Mouse (Mus musculus): ENCODE data around the gene Ripply3. TPM values are rescaled to one million over a fixed set of nuclear protein-coding genes. Genes with fewer than 3 reads are reported as not detected.

Ripply3 gene
- polyA plus RNA-seq, 1 experiment from 2014 or later = 4.3 TPM

- H3K36me3 ChIP-seq = no peaks in the 10 kb centered on the region
- 47% methylated on average over 1 of the region's 1 CpGs for WGBS
Measured at GRCm38 (mm10) chr16:94315215-94315614, 13.0 kb upstream of the Ripply3 start.

GRCm38 (mm10) chr16:94317752-94318151 is 10.5 kb upstream of the Ripply3 start:
- Histone ChIP-seq H3K9ac (replicated peaks) (no peak overlapping the region), H3K4me1 (replicated peaks) (peaks cover 3% of the 10 kb centered on the region; the same call in 1 of the 2 replicates), H3K9me3 (no peaks in the 10 kb centered on the region), H3K36me3 (no peaks in the 10 kb centered on the region), H3K4me3 (replicated peaks) (no peak overlapping the region), H3K4me2 (no peak overlapping the region), H3K27ac (no peak overlapping the region), H3K27me3 (peaks cover 6% of the 10 kb centered on the region)
- no peak for ATAC-seq (ENCODE audit: insufficient number of reproducible peaks, insufficient read depth, low FRiP score, low TSS enrichment, low read depth)
- 74% methylated on average over 5 of the region's 5 CpGs for WGBS

More at GRCm38 (mm10) chr16:94315215-94315614, 13.0 kb upstream of the Ripply3 start:
- Histone ChIP-seq H3K4me1 (replicated peaks) (peaks cover 3% of the 10 kb centered on the region; the same call in 1 of the 2 replicates), H3K27me3 (peaks cover 6% of the 10 kb centered on the region), H3K4me2 (no peak overlapping the region), H3K27ac (no peak overlapping the region), H3K9ac (replicated peaks) (no peak overlapping the region), H3K4me3 (replicated peaks) (no peak overlapping the region), H3K9me3 (no peaks in the 10 kb centered on the region)
- ATAC-seq (ENCODE audit: insufficient number of reproducible peaks, insufficient read depth, low FRiP score, low TSS enrichment, low read depth) = no peak

- H3K9ac ChIP-seq (replicated peaks) = no peak overlapping the region
- 82% methylated on average over 5 of the region's 5 CpGs for WGBS
- H3K9me3 ChIP-seq = no peaks in the 10 kb centered on the region
- no peak overlapping the region for H3K4me3 ChIP-seq (replicated peaks)
- no peaks in the 10 kb centered on the region for H3K4me1 ChIP-seq (replicated peaks)
- no peaks in the 10 kb centered on the region for H3K36me3 ChIP-seq
- ATAC-seq (ENCODE audit: insufficient number of reproducible peaks, insufficient read depth, low FRiP score, low TSS enrichment, low read depth) = no peak
- no peak overlapping the region for H3K4me2 ChIP-seq
- no peak overlapping the region for H3K27ac ChIP-seq
- H3K27me3 ChIP-seq = peaks cover 4% of the 10 kb centered on the region; the same call in 1 of the 2 replicates
Measured at GRCm38 (mm10) chr16:94320223-94320622, 8.0 kb upstream of the Ripply3 start.

GRCm38 (mm10) chr16:94323681-94324080 is 4.5 kb upstream of the Ripply3 start:
- H3K9me3 ChIP-seq = no peaks in the 10 kb centered on the region
- no peak overlapping the region for H3K27ac ChIP-seq
- WGBS = 70% methylated on average over 5 of the region's 5 CpGs
- H3K27me3 ChIP-seq = peaks cover 35% of the 10 kb centered on the region
- no peak for ATAC-seq (ENCODE audit: insufficient number of reproducible peaks, insufficient read depth, low FRiP score, low TSS enrichment, low read depth)
- H3K4me3 ChIP-seq (replicated peaks) = no peak overlapping the region
- peaks cover 12% of the 10 kb centered on the region for H3K4me1 ChIP-seq (replicated peaks)
- H3K36me3 ChIP-seq = no peaks in the 10 kb centered on the region
- no peak overlapping the region for H3K9ac ChIP-seq (replicated peaks)
- no peak overlapping the region for H3K4me2 ChIP-seq

- WGBS = 89% methylated on average over 3 of the region's 3 CpGs
- H3K9ac ChIP-seq (replicated peaks) = no peak overlapping the region
- H3K4me2 ChIP-seq = no peak overlapping the region
- H3K4me3 ChIP-seq (replicated peaks) = no peak overlapping the region
- peaks cover 57% of the 10 kb centered on the region for H3K27me3 ChIP-seq
- no peaks in the 10 kb centered on the region for H3K9me3 ChIP-seq
- H3K27ac ChIP-seq = no peak overlapping the region
- no peaks in the 10 kb centered on the region for H3K36me3 ChIP-seq
- H3K4me1 ChIP-seq (replicated peaks) = peaks cover 23% of the 10 kb centered on the region
- no peak for ATAC-seq (ENCODE audit: insufficient number of reproducible peaks, insufficient read depth, low FRiP score, low TSS enrichment, low read depth)
Measured at GRCm38 (mm10) chr16:94326008-94326407, 2.2 kb upstream of the Ripply3 start.

- Histone ChIP-seq H3K4me1 (replicated peaks) (peaks cover 23% of the 10 kb centered on the region), H3K36me3 (no peaks in the 10 kb centered on the region), H3K4me3 (replicated peaks) (peak overlapping the region; percentile 51), H3K4me2 (peak overlapping the region; percentile 80), H3K9ac (replicated peaks) (no peak overlapping the region), H3K27ac (no peak overlapping the region), H3K9me3 (no peaks in the 10 kb centered on the region), H3K27me3 (peaks cover 59% of the 10 kb centered on the region)
- WGBS = 9% methylated on average over 25 of the region's 25 CpGs
- no peak for ATAC-seq (ENCODE audit: insufficient number of reproducible peaks, insufficient read depth, low FRiP score, low TSS enrichment, low read depth)
Measured at GRCm38 (mm10) chr16:94328881-94329867, 954 bp downstream of the Ripply3 start.

- Histone ChIP-seq H3K27me3 (peaks cover 55% of the 10 kb centered on the region), H3K4me3 (replicated peaks) (no peak overlapping the region), H3K9me3 (no peaks in the 10 kb centered on the region), H3K27ac (no peak overlapping the region), H3K4me1 (replicated peaks) (peaks cover 23% of the 10 kb centered on the region), H3K36me3 (no peaks in the 10 kb centered on the region), H3K9ac (replicated peaks) (no peak overlapping the region), H3K4me2 (no peak overlapping the region)
- 74% methylated on average over 5 of the region's 5 CpGs for WGBS
- ATAC-seq (ENCODE audit: insufficient number of reproducible peaks, insufficient read depth, low FRiP score, low TSS enrichment, low read depth) = no peak
Measured at GRCm38 (mm10) chr16:94330429-94330828, 2.2 kb downstream of the Ripply3 start.

- no peak overlapping the region for H3K4me2 ChIP-seq
- H3K9ac ChIP-seq (replicated peaks) = no peak overlapping the region
- H3K4me1 ChIP-seq (replicated peaks) = peaks cover 23% of the 10 kb centered on the region
- no peak overlapping the region for H3K27ac ChIP-seq
- no peak overlapping the region for H3K4me3 ChIP-seq (replicated peaks)
- ATAC-seq (ENCODE audit: insufficient number of reproducible peaks, insufficient read depth, low FRiP score, low TSS enrichment, low read depth) = no peak
- peaks cover 46% of the 10 kb centered on the region for H3K27me3 ChIP-seq
- 74% methylated on average over 9 of the region's 9 CpGs for WGBS
- H3K9me3 ChIP-seq = no peaks in the 10 kb centered on the region
- no peaks in the 10 kb centered on the region for H3K36me3 ChIP-seq
Measured at GRCm38 (mm10) chr16:94331233-94331885, 3.1 kb downstream of the Ripply3 start.

GRCm38 (mm10) chr16:94331886-94332252 is 3.6 kb downstream of the Ripply3 start:
- H3K4me1 ChIP-seq (replicated peaks) = peaks cover 23% of the 10 kb centered on the region
- ATAC-seq (ENCODE audit: insufficient number of reproducible peaks, insufficient read depth, low FRiP score, low TSS enrichment, low read depth) = no peak
- H3K27ac ChIP-seq = no peak overlapping the region
- H3K4me2 ChIP-seq = no peak overlapping the region
- no peaks in the 10 kb centered on the region for H3K9me3 ChIP-seq
- no peak overlapping the region for H3K4me3 ChIP-seq (replicated peaks)
- no peak overlapping the region for H3K9ac ChIP-seq (replicated peaks)
- peaks cover 42% of the 10 kb centered on the region for H3K27me3 ChIP-seq
- H3K36me3 ChIP-seq = no peaks in the 10 kb centered on the region
- 53% methylated on average over 5 of the region's 5 CpGs for WGBS

GRCm38 (mm10) chr16:94335656-94336055 is 7.4 kb downstream of the Ripply3 start:
- Histone ChIP-seq H3K9me3 (no peaks in the 10 kb centered on the region), H3K4me1 (replicated peaks) (no peaks in the 10 kb centered on the region), H3K27ac (no peak overlapping the region), H3K4me2 (no peak overlapping the region), H3K36me3 (no peaks in the 10 kb centered on the region), H3K27me3 (peaks cover 6% of the 10 kb centered on the region), H3K4me3 (replicated peaks) (no peak overlapping the region), H3K9ac (replicated peaks) (no peak overlapping the region)
- ATAC-seq (ENCODE audit: insufficient number of reproducible peaks, insufficient read depth, low FRiP score, low TSS enrichment, low read depth) = no peak
- WGBS = 39% methylated on average over 5 of the region's 5 CpGs

Data from limb, embryonic 12.5 days (tissue).